Mouse (Mus musculus) olfactory bulb, adult 2 months (tissue): Measurements from ENCODE around the gene Parm1. TPM values are rescaled to one million over a fixed set of nuclear protein-coding genes. Genes with fewer than 3 reads are reported as not detected.

ENCODE experiments used
- H3K27ac ChIP-seq: fragments of 200-500 bp; 2 replicates; pipeline ENCODE4 v1.5.1; 2012; ENCODE audit warnings: low read depth, low read length; ENCODE audit not compliant: insufficient read depth
- H3K4me1 ChIP-seq: fragments of 200-500 bp; 2 replicates; pipeline ENCODE4 v1.6.1; 2012; ENCODE audit warnings: low read length; ENCODE audit not compliant: control insufficient read depth, insufficient read depth
- H3K4me3 ChIP-seq: fragments of 200-500 bp; 2 replicates; pipeline ENCODE4 v1.5.1; 2012; ENCODE audit warnings: mild to moderate bottlenecking, low read depth, low read length, moderate library complexity; ENCODE audit not compliant: insufficient read depth
- CTCF ChIP-seq: fragments of 200-500 bp; IDR thresholded peaks from 2 replicates; pipeline ENCODE4 v1.5.1; 2012; ENCODE audit warnings: low read depth, mild to moderate bottlenecking, low read length, moderate library complexity; ENCODE audit not compliant: insufficient read depth
- POLR2A ChIP-seq: fragments of 200-500 bp; IDR thresholded peaks from 2 replicates; pipeline ENCODE4 v1.6.1; 2012; ENCODE audit warnings: mild to moderate bottlenecking, low read depth, low read length, moderate library complexity; ENCODE audit not compliant: insufficient read depth
- WGBS: fragments of 180-500 bp; shearing (Covaris S2); methylation state at CpG from one replicate; pipeline ENCODE4 v1.1.7; 2018; 5-methylcytosine and 5-hydroxymethylcytosine counted together
- polyA plus RNA-seq: library from polyadenylated mRNA; stranded (reverse); fragments of >200 nt; gene quantifications from 2 replicates; pipeline ENCODE4 v1.2.4, GENCODE M21; 2012; ENCODE audit warnings: low replicate concordance; ENCODE audit not compliant: missing spikeins, insufficient read depth, insufficient read length

Gene Parm1
- not detected in 2 replicates for polyA plus RNA-seq

- Histone ChIP-seq H3K4me1 (peaks cover 13% of the 10 kb centered on the region), H3K4me3 (peak within 1 kb of the TSS; percentile 63), H3K27ac (no peak within 1 kb of the TSS)
- TF ChIP-seq POLR2A (peak; percentile 29; the same call in 1 of the 2 replicates), CTCF (peak; percentile 72; the same call in 1 of the 2 replicates)
- WGBS: 1% methylated on average over 48 of the region's 48 CpGs
These were observed at the start of gene Parm1 for GRCm38 (mm10) chr5:91517480-91518301. Gene Parm1, plus strand, starts transcription at chr5:91517615.

- 83% methylated on average over 7 of the region's 7 CpGs for WGBS
- no peaks in the 10 kb centered on the region for H3K4me1 ChIP-seq
- H3K27ac ChIP-seq: no peak overlapping the region
- TF ChIP-seq CTCF (no peak), POLR2A (no peak)
- no peak overlapping the region for H3K4me3 ChIP-seq
These were observed 42.2 kb upstream of the Parm1 start for GRCm38 (mm10) chr5:91475241-91475640.

- 92% methylated on average over 7 of the region's 7 CpGs for WGBS
- no peak overlapping the region for H3K27ac ChIP-seq
- no peak overlapping the region for H3K4me3 ChIP-seq
- TF ChIP-seq CTCF: no peak
- no peak for TF ChIP-seq POLR2A
- H3K4me1 ChIP-seq: no peaks in the 10 kb centered on the region
These were observed 40.6 kb upstream of the Parm1 start for GRCm38 (mm10) chr5:91476863-91477262.

- TF ChIP-seq CTCF (no peak), POLR2A (no peak)
- Histone ChIP-seq H3K27ac (no peak overlapping the region), H3K4me1 (no peaks in the 10 kb centered on the region), H3K4me3 (no peak overlapping the region)
- 95% methylated on average over 4 of the region's 4 CpGs for WGBS
These were observed 38.7 kb upstream of the Parm1 start for GRCm38 (mm10) chr5:91478673-91479072.

GRCm38 (mm10) chr5:91480129-91480528 lies 37.3 kb upstream of the Parm1 start:
- 74% methylated on average over 1 of the region's 1 CpGs for WGBS
- no peaks in the 10 kb centered on the region for H3K4me1 ChIP-seq
- TF ChIP-seq CTCF (no peak), POLR2A (no peak)
- no peak overlapping the region for H3K4me3 ChIP-seq
- no peak overlapping the region for H3K27ac ChIP-seq

- no peaks in the 10 kb centered on the region for H3K4me1 ChIP-seq
- TF ChIP-seq CTCF: no peak
- no peak for TF ChIP-seq POLR2A
- H3K4me3 ChIP-seq: no peak overlapping the region
- no peak overlapping the region for H3K27ac ChIP-seq
- WGBS: 97% methylated on average over 1 of the region's 1 CpGs
These were observed 33.1 kb upstream of the Parm1 start for GRCm38 (mm10) chr5:91484324-91484723.

- 77% methylated on average over 5 of the region's 5 CpGs for WGBS
- no peaks in the 10 kb centered on the region for H3K4me1 ChIP-seq
- TF ChIP-seq POLR2A (no peak), CTCF (no peak)
- H3K4me3 ChIP-seq: no peak overlapping the region
- no peak overlapping the region for H3K27ac ChIP-seq
These were observed 23.0 kb upstream of the Parm1 start for GRCm38 (mm10) chr5:91494456-91494855.

- 90% methylated on average over 1 of the region's 1 CpGs for WGBS
These were observed 16.1 kb upstream of the Parm1 start for GRCm38 (mm10) chr5:91501361-91501760.

GRCm38 (mm10) chr5:91502366-91502765 lies 15.0 kb upstream of the Parm1 start:
- no peak for TF ChIP-seq CTCF
- TF ChIP-seq POLR2A: no peak
- WGBS: 90% methylated on average over 2 of the region's 2 CpGs
- Histone ChIP-seq H3K4me3 (no peak overlapping the region), H3K27ac (no peak overlapping the region), H3K4me1 (no peaks in the 10 kb centered on the region)

More at GRCm38 (mm10) chr5:91501361-91501760, 16.1 kb upstream of the Parm1 start:
- H3K27ac ChIP-seq: no peak overlapping the region
- no peak overlapping the region for H3K4me3 ChIP-seq
- TF ChIP-seq CTCF (no peak), POLR2A (no peak)
- no peaks in the 10 kb centered on the region for H3K4me1 ChIP-seq
